Mouse (Mus musculus) gastrocnemius, postnatal 25 days (tissue): ENCODE measurements around the gene Ide. TPM values are rescaled to one million over a fixed set of nuclear protein-coding genes. Genes with fewer than 3 reads are reported as not detected.

Experiments used
- DNase-seq: peaks from one replicate; pipeline ENCODE4 v3.0.0; 2022
- long read RNA-seq, 2 experiments: library from polyadenylated mRNA; stranded (forward); transcript quantifications; one replicate each; pipeline ENCODE4 v2.0.0; 2021
- total RNA-seq, 2 experiments: library from RNA; stranded (reverse); gene quantifications; 1 replicate in 1 of 2; 2 replicates in 1 of 2; pipeline ENCODE4 v1.2.3; 2021

The Ide gene
- 10 to 100 TPM; 90.1 to 93.5 TPM for total RNA-seq
- long read RNA-seq, experiment 1, full-length matches to known transcripts: 7 of 28 reads
- long read RNA-seq, experiment 1, partial matches to known transcripts: 5 of 28 reads
- long read RNA-seq, experiment 1, other reads (novel, unspliced or antisense): 16 of 28 reads
- long read RNA-seq, experiment 2, full-length matches to known transcripts: 34 of 95 reads
- long read RNA-seq, experiment 2, partial matches to known transcripts: 14 of 95 reads
- long read RNA-seq, experiment 2, other reads (novel, unspliced or antisense): 47 of 95 reads

- no peak for DNase-seq
These were observed at the start of gene Ide for GRCm38 (mm10) chr19:37337752-37338151. Gene Ide (minus strand): TSS chr19:37337852.

GRCm38 (mm10) chr19:37386126-37386525 lies 48.5 kb upstream of the Ide start:
- DNase-seq: no peak

GRCm38 (mm10) chr19:37378816-37379215 lies 41.2 kb upstream of the Ide start:
- DNase-seq: no peak

- DNase-seq: no peak
These were observed 39.8 kb upstream of the Ide start for GRCm38 (mm10) chr19:37377404-37377990.

- DNase-seq: no peak
These were observed 39.2 kb upstream of the Ide start for GRCm38 (mm10) chr19:37376841-37377240.

GRCm38 (mm10) chr19:37375755-37376615 lies 38.3 kb upstream of the Ide start, which contains the start of gene Kif11:
Gene Kif11 (plus strand): TSS chr19:37376403.
- peak; percentile 94 for DNase-seq

- DNase-seq: no peak
These were observed 37.5 kb upstream of the Ide start for GRCm38 (mm10) chr19:37374941-37375754.

GRCm38 (mm10) chr19:37370356-37370755 lies 32.7 kb upstream of the Ide start:
- DNase-seq: no peak

- DNase-seq: no peak
These were observed 32.3 kb upstream of the Ide start for GRCm38 (mm10) chr19:37369921-37370320.

- DNase-seq: no peak
These were observed 31.3 kb upstream of the Ide start for GRCm38 (mm10) chr19:37368990-37369389.

GRCm38 (mm10) chr19:37363128-37363939 lies 25.7 kb upstream of the Ide start:
- DNase-seq: no peak

- DNase-seq: no peak
These were observed 24.9 kb upstream of the Ide start for GRCm38 (mm10) chr19:37362545-37362944.

GRCm38 (mm10) chr19:37360044-37360443 lies 22.4 kb upstream of the Ide start:
- DNase-seq: no peak

GRCm38 (mm10) chr19:37353331-37353730 lies 15.7 kb upstream of the Ide start:
- DNase-seq: no peak

- no peak for DNase-seq
These were observed 15.1 kb upstream of the Ide start for GRCm38 (mm10) chr19:37352756-37353155.

- no peak for DNase-seq
These were observed 11.3 kb upstream of the Ide start for GRCm38 (mm10) chr19:37348952-37349351.

GRCm38 (mm10) chr19:37348331-37348730 lies 10.7 kb upstream of the Ide start:
- peak; percentile 15 for DNase-seq

- DNase-seq: no peak
These were observed 8.6 kb upstream of the Ide start for GRCm38 (mm10) chr19:37346258-37346657.

- no peak for DNase-seq
These were observed 6.2 kb upstream of the Ide start for GRCm38 (mm10) chr19:37343899-37344298.

- DNase-seq: no peak
These were observed 3.3 kb upstream of the Ide start for GRCm38 (mm10) chr19:37340931-37341330.

- no peak for DNase-seq
These were observed 2.8 kb upstream of the Ide start for GRCm38 (mm10) chr19:37340495-37340894.
